Mouse (Mus musculus) heart, postnatal 0 days (tissue): ENCODE measurements around the gene Olfr539. TPM values are rescaled to one million over a fixed set of nuclear protein-coding genes. Genes with fewer than 3 reads are reported as not detected.

Source experiments
- ATAC-seq: fragments of 200-750 bp; cut with Nextera tagmentation; 2 replicates; pipeline ENCODE4 v1.8.0; 2017; ENCODE audit warnings: low read depth, moderate number of reproducible peaks, moderate library complexity; ENCODE audit not compliant: insufficient read depth
- DNase-seq: peaks from one replicate; pipeline ENCODE4 v3.0.0-alpha.2; 2016; ENCODE audit warnings: low spot score
- H3K27ac ChIP-seq: fragments of 300-500 bp; sonication (generic); 2 replicates; pipeline ENCODE4 v1.5.1; 2014; ENCODE audit warnings: low read depth, mild to moderate bottlenecking
- H3K27me3 ChIP-seq: fragments of 300-500 bp; sonication (generic); 2 replicates; pipeline ENCODE4 v1.6.1; 2014; ENCODE audit warnings: low read length, mixed read lengths; ENCODE audit not compliant: control insufficient read depth, insufficient read depth
- H3K36me3 ChIP-seq: fragments of 300-500 bp; sonication (generic); replicated peaks from 2 replicates; pipeline ENCODE4 v1.6.1; 2014; ENCODE audit warnings: low read length, mixed read lengths; ENCODE audit not compliant: control insufficient read depth, insufficient read depth
- H3K4me1 ChIP-seq: fragments of 300-500 bp; sonication (generic); 2 replicates; pipeline ENCODE4 v1.6.1; 2014; ENCODE audit warnings: antibody characterized with exemption; ENCODE audit not compliant: control insufficient read depth, insufficient read depth
- H3K4me2 ChIP-seq: fragments of 300-500 bp; sonication (generic); 2 replicates; pipeline ENCODE4 v1.6.1; 2014; ENCODE audit warnings: low read depth, mild to moderate bottlenecking, low read length, moderate library complexity
- H3K4me3 ChIP-seq: fragments of 300-500 bp; sonication (generic); 2 replicates; pipeline ENCODE4 v1.5.1; 2014; ENCODE audit warnings: low read depth, low read length
- H3K9ac ChIP-seq: fragments of 300-500 bp; sonication (generic); replicated peaks from 2 replicates; pipeline ENCODE4 v1.6.1; 2014; ENCODE audit warnings: low read depth, low read length, mixed read lengths
- H3K9me3 ChIP-seq: fragments of 300-500 bp; sonication (generic); replicated peaks from 2 replicates; pipeline ENCODE4 v1.6.1; 2016; ENCODE audit warnings: low read length; ENCODE audit not compliant: control insufficient read depth
- CTCF ChIP-seq: IDR thresholded peaks from 2 replicates; pipeline ENCODE4 v1.5.1; 2016; ENCODE audit warnings: antibody characterized with exemption, control low read depth, low read depth
- EP300 ChIP-seq: IDR thresholded peaks from 2 replicates; pipeline ENCODE4 v1.6.1; 2016; ENCODE audit warnings: antibody characterized with exemption, low read depth
- WGBS: fragments of 180-500 bp; shearing (Covaris S2); extraction: QIAGEN DNeasy Blood & Tissue Kit; methylation state at CpG from one replicate; pipeline ENCODE4 v1.1.7; 2014; 5-methylcytosine and 5-hydroxymethylcytosine counted together
- polyA plus RNA-seq: library from polyadenylated mRNA; unstranded; fragments of >200 nt; fragmentation: Nextera tagmentation; extraction: Ambion mirVana; gene quantifications from 2 replicates; pipeline ENCODE4 v1.2.1, GENCODE M21; 2015
- total RNA-seq: library from RNA; depleted of rRNA; stranded (reverse); fragments of >200 nt; gene quantifications from 2 replicates; pipeline ENCODE4 v1.2.3, GENCODE M21; 2014; ENCODE audit warnings: low replicate concordance

Gene Olfr539
- total and polyA plus RNA-seq, 2 experiments from 2014 or later = not detected

- H3K27ac ChIP-seq = no peak within 1 kb of the TSS
- H3K36me3 ChIP-seq = no peaks in the 10 kb centered on the region
- ATAC-seq = no peak
- TF ChIP-seq CTCF (no peak), EP300 (no peak)
- H3K9me3 ChIP-seq = 0 out of 2 replicates have a peak, but pooled peaks cover 2% of the 10 kb centered on the region
- 84% methylated on average over 1 of the region's 1 CpGs for WGBS
- H3K4me1 ChIP-seq = no peaks in the 10 kb centered on the region
- H3K4me2 ChIP-seq = no peak within 1 kb of the TSS
- no peaks in the 10 kb centered on the region for H3K27me3 ChIP-seq
- no peak for DNase-seq
- no peak within 1 kb of the TSS for H3K9ac ChIP-seq
- no peak within 1 kb of the TSS for H3K4me3 ChIP-seq
Measured at GRCm38 (mm10) chr7:140681651-140682050, 21.9 kb downstream of the Olfr539 start, which contains the start of gene Olfr45. Gene Olfr45, plus strand, starts transcription at chr7:140681951.

- H3K4me2 ChIP-seq = no peak within 1 kb of the TSS
- H3K27me3 ChIP-seq = no peaks in the 10 kb centered on the region
- DNase-seq = no peak
- H3K9me3 ChIP-seq = no peaks in the 10 kb centered on the region
- no peak within 1 kb of the TSS for H3K4me3 ChIP-seq
- no peaks in the 10 kb centered on the region for H3K36me3 ChIP-seq
- H3K4me1 ChIP-seq = no peaks in the 10 kb centered on the region
- H3K27ac ChIP-seq = no peak within 1 kb of the TSS
- H3K9ac ChIP-seq = no peak within 1 kb of the TSS
- TF ChIP-seq CTCF (no peak), EP300 (no peak)
- ATAC-seq = no peak
Measured at GRCm38 (mm10) chr7:140696967-140697366, 37.2 kb downstream of the Olfr539 start, which contains the start of gene Olfr541. Gene Olfr541, plus strand, starts transcription at chr7:140697267.

GRCm38 (mm10) chr7:140706348-140706747 lies 46.6 kb downstream of the Olfr539 start:
- no peaks in the 10 kb centered on the region for H3K4me1 ChIP-seq
- H3K27ac ChIP-seq = no peak overlapping the region
- 60% methylated on average over 2 of the region's 2 CpGs for WGBS
- no peak overlapping the region for H3K4me2 ChIP-seq
- H3K9me3 ChIP-seq = no peaks in the 10 kb centered on the region
- no peak overlapping the region for H3K4me3 ChIP-seq
- H3K27me3 ChIP-seq = no peaks in the 10 kb centered on the region
- no peak for DNase-seq
- H3K9ac ChIP-seq = no peak overlapping the region
- no peak for TF ChIP-seq CTCF
- TF ChIP-seq EP300 = no peak
- no peak for ATAC-seq
- H3K36me3 ChIP-seq = no peaks in the 10 kb centered on the region

DNA sequence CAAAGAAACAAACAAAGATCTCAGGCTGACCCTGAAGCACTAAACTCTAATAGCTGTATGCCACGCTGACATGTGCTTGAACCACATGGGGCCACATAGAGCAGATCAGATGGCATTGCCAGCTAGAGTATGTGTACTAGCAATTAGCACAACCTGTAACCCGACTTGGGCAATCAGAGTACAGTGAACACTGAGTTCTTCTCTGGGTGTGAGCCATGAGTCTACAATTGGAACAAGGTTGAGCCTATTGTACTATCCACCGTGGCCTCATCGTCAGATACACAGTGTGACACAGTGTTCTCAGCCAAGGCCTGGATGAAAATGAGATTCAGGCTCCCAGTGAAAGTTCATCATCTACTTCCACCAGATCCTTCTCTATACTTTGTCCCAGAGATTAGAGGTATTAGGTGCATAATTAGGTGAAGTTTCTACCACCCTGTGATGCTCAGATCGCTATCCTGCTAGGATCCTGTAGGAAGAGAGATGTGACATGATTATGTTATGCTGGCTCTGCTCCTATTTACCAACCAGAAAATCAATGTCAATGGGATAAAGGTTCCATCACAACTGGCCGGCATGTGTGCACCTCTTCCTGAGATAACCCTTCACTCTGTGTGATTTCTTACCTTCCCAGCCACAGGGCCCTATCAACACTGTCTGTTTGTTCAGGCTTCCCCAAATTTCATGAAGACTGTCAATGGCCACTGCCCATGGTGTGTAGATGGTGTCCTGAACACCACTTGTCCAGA lies 48.0 kb downstream of the Olfr539 start:
- no peak overlapping the region for H3K4me2 ChIP-seq
- no peaks in the 10 kb centered on the region for H3K36me3 ChIP-seq
- no peaks in the 10 kb centered on the region for H3K27me3 ChIP-seq
- H3K4me3 ChIP-seq = no peak overlapping the region
- no peaks in the 10 kb centered on the region for H3K4me1 ChIP-seq
- WGBS = 65% methylated on average over 6 of the region's 6 CpGs
- no peaks in the 10 kb centered on the region for H3K9me3 ChIP-seq
- TF ChIP-seq CTCF (no peak), EP300 (no peak)
- no peak overlapping the region for H3K27ac ChIP-seq
- H3K9ac ChIP-seq = no peak overlapping the region
- DNase-seq (no peak), ATAC-seq (no peak)

DNA sequence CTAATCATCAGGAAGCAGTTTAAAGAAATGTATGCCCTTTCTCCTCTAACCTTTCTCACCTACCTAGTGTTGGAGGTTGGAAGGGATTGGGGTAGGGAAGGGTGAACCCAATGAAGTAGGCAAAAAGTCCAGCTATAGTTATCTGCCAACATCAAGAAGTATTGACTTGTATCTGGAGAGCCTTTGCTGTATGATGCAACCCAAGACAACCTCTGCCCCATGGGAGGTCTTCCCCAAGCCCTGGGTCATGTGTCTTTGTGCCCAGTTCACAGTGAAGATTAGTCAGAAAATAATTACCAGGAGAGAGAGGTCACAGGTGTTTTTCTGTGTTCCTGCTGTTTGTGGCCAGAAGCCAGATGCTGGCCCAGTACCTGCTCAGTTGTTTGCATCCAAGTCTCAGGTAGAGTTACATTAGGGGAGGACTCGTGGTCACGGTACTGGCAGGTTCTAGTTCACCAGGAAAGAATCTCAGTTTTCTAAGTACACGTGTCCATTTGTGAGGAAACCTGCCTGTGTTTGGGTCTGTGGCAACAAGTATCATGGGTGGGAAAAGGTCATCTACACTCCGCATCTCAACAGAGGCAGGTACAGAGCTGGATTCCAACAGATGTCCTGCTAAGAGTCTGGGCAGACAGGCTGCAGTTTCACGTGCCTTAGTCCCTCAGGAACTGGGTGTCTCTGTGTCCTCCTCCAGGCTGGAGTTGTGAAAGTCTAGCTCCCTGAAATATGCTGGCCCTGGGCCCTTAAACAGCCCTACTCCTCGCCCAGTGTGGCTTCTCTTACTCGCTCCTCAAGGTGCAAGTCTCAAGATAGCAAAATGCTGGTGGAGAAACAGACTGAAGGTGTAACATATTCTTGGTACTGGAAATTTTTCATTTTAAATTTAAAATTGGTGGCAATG lies 57.7 kb downstream of the Olfr539 start:
- 73% methylated on average over 7 of the region's 7 CpGs for WGBS
- TF ChIP-seq EP300 = no peak
- no peak for TF ChIP-seq CTCF
- H3K9ac ChIP-seq = no peak overlapping the region

More for the DNA sequence above, 57.7 kb downstream of the Olfr539 start:
- DNase-seq (no peak), ATAC-seq (no peak)
- Histone ChIP-seq H3K4me3 (no peak overlapping the region), H3K9me3 (no peaks in the 10 kb centered on the region), H3K36me3 (no peaks in the 10 kb centered on the region), H3K4me1 (no peaks in the 10 kb centered on the region), H3K27ac (no peak overlapping the region), H3K4me2 (no peak overlapping the region), H3K27me3 (no peaks in the 10 kb centered on the region)
